Mouse (Mus musculus): ENCODE measurements around the gene Dync2li1. TPM values are rescaled to one million over a fixed set of nuclear protein-coding genes. Genes with fewer than 3 reads are reported as not detected.

Gene Dync2li1
- polyA plus RNA-seq, 1 experiment from 2014 or later = 2.4 TPM

GRCm38 (mm10) chr17:84628611-84629010 is 2.3 kb downstream of the Dync2li1 start:
- Histone ChIP-seq H3K9me3 (replicated peaks) (no peaks in the 10 kb centered on the region), H3K9ac (no peak overlapping the region), H3K36me3 (replicated peaks) (no peaks in the 10 kb centered on the region), H3K27me3 (no peaks in the 10 kb centered on the region), H3K4me2 (no peak overlapping the region), H3K4me1 (replicated peaks) (no peaks in the 10 kb centered on the region; the same call in 1 of the 2 replicates), H3K27ac (replicated peaks) (no peak overlapping the region), H3K4me3 (replicated peaks) (no peak overlapping the region)
- WGBS (ENCODE audit: insufficient replicate concordance) = 69% methylated on average over 9 of the region's 9 CpGs
- ATAC-seq (ENCODE audit: insufficient read depth) = no peak

- no peaks in the 10 kb centered on the region for H3K36me3 ChIP-seq (replicated peaks)
- H3K4me1 ChIP-seq (replicated peaks) = no peaks in the 10 kb centered on the region; the same call in 1 of the 2 replicates
- 69% methylated on average over 6 of the region's 6 CpGs for WGBS (ENCODE audit: insufficient replicate concordance)
- H3K4me3 ChIP-seq (replicated peaks) = no peak overlapping the region
- H3K9ac ChIP-seq = no peak overlapping the region
- H3K4me2 ChIP-seq = no peak overlapping the region
- H3K9me3 ChIP-seq (replicated peaks) = no peaks in the 10 kb centered on the region
- no peak overlapping the region for H3K27ac ChIP-seq (replicated peaks)
- no peak for ATAC-seq (ENCODE audit: insufficient read depth)
- no peaks in the 10 kb centered on the region for H3K27me3 ChIP-seq
These were observed 5.5 kb downstream of the Dync2li1 start for GRCm38 (mm10) chr17:84631836-84632235.

GRCm38 (mm10) chr17:84633443-84633842 is 7.1 kb downstream of the Dync2li1 start:
- H3K4me2 ChIP-seq = peak overlapping the region; percentile 23; the same call in 1 of the 2 replicates
- no peak overlapping the region for H3K9ac ChIP-seq
- H3K36me3 ChIP-seq (replicated peaks) = no peaks in the 10 kb centered on the region
- no peaks in the 10 kb centered on the region for H3K9me3 ChIP-seq (replicated peaks)
- H3K27ac ChIP-seq (replicated peaks) = no peak overlapping the region
- ATAC-seq (ENCODE audit: insufficient read depth) = no peak
- no peak overlapping the region for H3K4me3 ChIP-seq (replicated peaks)
- no peaks in the 10 kb centered on the region for H3K4me1 ChIP-seq (replicated peaks)
- no peaks in the 10 kb centered on the region for H3K27me3 ChIP-seq
- WGBS (ENCODE audit: insufficient replicate concordance) = 30% methylated on average over 13 of the region's 13 CpGs

GRCm38 (mm10) chr17:84636328-84636727 is 10.0 kb downstream of the Dync2li1 start:
- 71% methylated on average over 8 of the region's 8 CpGs for WGBS (ENCODE audit: insufficient replicate concordance)
- Histone ChIP-seq H3K27me3 (no peaks in the 10 kb centered on the region), H3K9me3 (replicated peaks) (no peaks in the 10 kb centered on the region), H3K9ac (no peak overlapping the region), H3K4me2 (no peak overlapping the region), H3K4me1 (replicated peaks) (no peaks in the 10 kb centered on the region), H3K4me3 (replicated peaks) (no peak overlapping the region), H3K36me3 (replicated peaks) (no peaks in the 10 kb centered on the region), H3K27ac (replicated peaks) (no peak overlapping the region)
- no peak for ATAC-seq (ENCODE audit: insufficient read depth)

- H3K9me3 ChIP-seq (replicated peaks) = no peaks in the 10 kb centered on the region
- no peaks in the 10 kb centered on the region for H3K36me3 ChIP-seq (replicated peaks)
- ATAC-seq (ENCODE audit: insufficient read depth) = no peak
- H3K4me2 ChIP-seq = no peak overlapping the region
- H3K4me1 ChIP-seq (replicated peaks) = no peaks in the 10 kb centered on the region
- no peaks in the 10 kb centered on the region for H3K27me3 ChIP-seq
- H3K4me3 ChIP-seq (replicated peaks) = no peak overlapping the region
- H3K9ac ChIP-seq = no peak overlapping the region
- no peak overlapping the region for H3K27ac ChIP-seq (replicated peaks)
- 72% methylated on average over 6 of the region's 6 CpGs for WGBS (ENCODE audit: insufficient replicate concordance)
These were observed 11.7 kb downstream of the Dync2li1 start for GRCm38 (mm10) chr17:84637971-84638370.

- 62% methylated on average over 10 of the region's 10 CpGs for WGBS (ENCODE audit: insufficient replicate concordance)
These were observed 13.6 kb downstream of the Dync2li1 start for GRCm38 (mm10) chr17:84639796-84640378.

GRCm38 (mm10) chr17:84641893-84642292 is 15.6 kb downstream of the Dync2li1 start:
- 21% methylated on average over 3 of the region's 3 CpGs for WGBS (ENCODE audit: insufficient replicate concordance)
- no peaks in the 10 kb centered on the region for H3K36me3 ChIP-seq (replicated peaks)
- no peaks in the 10 kb centered on the region for H3K27me3 ChIP-seq
- H3K9me3 ChIP-seq (replicated peaks) = no peaks in the 10 kb centered on the region
- no peak for ATAC-seq (ENCODE audit: insufficient read depth)
- H3K4me3 ChIP-seq (replicated peaks) = no peak overlapping the region
- no peak overlapping the region for H3K27ac ChIP-seq (replicated peaks)
- H3K9ac ChIP-seq = no peak overlapping the region
- H3K4me1 ChIP-seq (replicated peaks) = peaks cover 5% of the 10 kb centered on the region; the same call in 1 of the 2 replicates
- H3K4me2 ChIP-seq = no peak overlapping the region

More at GRCm38 (mm10) chr17:84639796-84640378, 13.6 kb downstream of the Dync2li1 start:
- H3K27ac ChIP-seq (replicated peaks) = no peak overlapping the region
- no peaks in the 10 kb centered on the region for H3K27me3 ChIP-seq
- H3K4me2 ChIP-seq = no peak overlapping the region
- no peaks in the 10 kb centered on the region for H3K9me3 ChIP-seq (replicated peaks)
- no peak overlapping the region for H3K9ac ChIP-seq
- no peak overlapping the region for H3K4me3 ChIP-seq (replicated peaks)
- no peak for ATAC-seq (ENCODE audit: insufficient read depth)
- no peaks in the 10 kb centered on the region for H3K36me3 ChIP-seq (replicated peaks)
- no peaks in the 10 kb centered on the region for H3K4me1 ChIP-seq (replicated peaks)

GRCm38 (mm10) chr17:84642324-84642723 is 16.0 kb downstream of the Dync2li1 start:
- Histone ChIP-seq H3K9ac (no peak overlapping the region), H3K4me1 (replicated peaks) (peaks cover 8% of the 10 kb centered on the region; the same call in 1 of the 2 replicates), H3K9me3 (replicated peaks) (no peaks in the 10 kb centered on the region), H3K27me3 (no peaks in the 10 kb centered on the region), H3K27ac (replicated peaks) (no peak overlapping the region), H3K4me2 (no peak overlapping the region), H3K4me3 (replicated peaks) (no peak overlapping the region), H3K36me3 (replicated peaks) (no peaks in the 10 kb centered on the region)
- WGBS (ENCODE audit: insufficient replicate concordance) = 73% methylated on average over 9 of the region's 9 CpGs
- no peak for ATAC-seq (ENCODE audit: insufficient read depth)

- H3K36me3 ChIP-seq (replicated peaks) = no peaks in the 10 kb centered on the region
- WGBS (ENCODE audit: insufficient replicate concordance) = 42% methylated on average over 16 of the region's 16 CpGs
- H3K9ac ChIP-seq = no peak overlapping the region
- peaks cover 8% of the 10 kb centered on the region; the same call in 1 of the 2 replicates for H3K4me1 ChIP-seq (replicated peaks)
- H3K4me3 ChIP-seq (replicated peaks) = no peak overlapping the region
- no peaks in the 10 kb centered on the region for H3K27me3 ChIP-seq
- no peak for ATAC-seq (ENCODE audit: insufficient read depth)
- no peak overlapping the region for H3K4me2 ChIP-seq
- no peak overlapping the region for H3K27ac ChIP-seq (replicated peaks)
- no peaks in the 10 kb centered on the region for H3K9me3 ChIP-seq (replicated peaks)
These were observed 18.2 kb downstream of the Dync2li1 start for GRCm38 (mm10) chr17:84644292-84645050.

- 48% methylated on average over 9 of the region's 9 CpGs for WGBS (ENCODE audit: insufficient replicate concordance)
- ATAC-seq (ENCODE audit: insufficient read depth) = no peak
These were observed 18.8 kb downstream of the Dync2li1 start for GRCm38 (mm10) chr17:84645119-84645518.

GRCm38 (mm10) chr17:84645894-84646293 is 19.6 kb downstream of the Dync2li1 start:
- no peak overlapping the region for H3K4me3 ChIP-seq (replicated peaks)
- no peaks in the 10 kb centered on the region for H3K9me3 ChIP-seq (replicated peaks)
- no peaks in the 10 kb centered on the region for H3K27me3 ChIP-seq
- H3K9ac ChIP-seq = no peak overlapping the region
- ATAC-seq (ENCODE audit: insufficient read depth) = no peak
- no peak overlapping the region for H3K4me2 ChIP-seq
- H3K27ac ChIP-seq (replicated peaks) = no peak overlapping the region
- 11% methylated on average over 5 of the region's 7 CpGs for whole genome bisulfite sequencing (ENCODE audit: insufficient replicate concordance)
- H3K4me1 ChIP-seq (replicated peaks) = peaks cover 8% of the 10 kb centered on the region; the same call in 1 of the 2 replicates
- H3K36me3 ChIP-seq (replicated peaks) = no peaks in the 10 kb centered on the region

More at GRCm38 (mm10) chr17:84645119-84645518, 18.8 kb downstream of the Dync2li1 start:
- H3K27ac ChIP-seq (replicated peaks) = no peak overlapping the region
- H3K4me3 ChIP-seq (replicated peaks) = no peak overlapping the region
- no peaks in the 10 kb centered on the region for H3K36me3 ChIP-seq (replicated peaks)
- no peak overlapping the region for H3K4me2 ChIP-seq
- no peaks in the 10 kb centered on the region for H3K27me3 ChIP-seq
- peaks cover 8% of the 10 kb centered on the region; the same call in 1 of the 2 replicates for H3K4me1 ChIP-seq (replicated peaks)
- H3K9me3 ChIP-seq (replicated peaks) = no peaks in the 10 kb centered on the region
- no peak overlapping the region for H3K9ac ChIP-seq
